Mouse (Mus musculus) embryonic fibroblast, embryonic 13.5 days (primary cell): ENCODE data around the gene Usf1.

ENCODE experiments used
- CTCF ChIP-seq: IDR thresholded peaks from 2 replicates; pipeline ENCODE4 v1.5.1; 2011; ENCODE audit warnings: mild to moderate bottlenecking, control low read depth, low read length, moderate library complexity, borderline replicate concordance; ENCODE audit not compliant: insufficient read depth
- POLR2A ChIP-seq: IDR thresholded peaks from 2 replicates; pipeline ENCODE4 v1.6.1; 2011; ENCODE audit warnings: low read depth, mild to moderate bottlenecking, control low read depth, low read length, moderate library complexity

DNA sequence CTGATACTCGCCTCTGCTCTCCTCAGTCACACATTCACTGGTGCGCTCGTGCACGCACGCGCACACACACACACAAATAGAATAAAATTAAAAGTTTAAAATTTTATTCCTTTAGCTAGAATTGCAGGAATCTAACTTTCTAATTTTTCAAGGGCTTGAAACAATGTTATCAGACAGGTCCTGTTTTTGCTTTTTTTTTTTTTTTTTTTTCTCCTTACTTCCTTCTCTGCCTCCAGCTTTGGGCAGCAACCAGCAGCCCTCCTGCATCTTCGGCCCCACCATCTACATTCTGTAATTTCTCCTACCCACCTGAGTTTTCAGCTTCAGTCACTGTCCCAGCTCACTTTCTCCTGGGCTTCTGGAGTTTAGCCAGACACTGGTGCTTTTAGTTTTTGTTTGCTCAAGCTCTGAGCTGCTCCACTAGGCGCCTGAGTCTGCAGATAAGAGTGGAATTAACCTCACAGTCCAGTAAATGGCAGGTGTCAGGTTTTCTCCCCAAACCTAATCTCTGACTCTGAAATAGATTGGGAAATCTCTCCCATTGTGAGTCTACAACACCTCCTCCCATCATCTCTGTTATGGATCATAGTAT, 11.5 kb downstream of the Usf1 start:
- TF ChIP-seq POLR2A (no peak), CTCF (no peak)
